Mouse (Mus musculus) ES-E14 (cell line): ENCODE results near the gene Alg14. TPM values are rescaled to one million over a fixed set of nuclear protein-coding genes. Genes with fewer than 3 reads are reported as not detected.

Experiments
- DNase-seq: peaks from one replicate; pipeline ENCODE4 v3.0.0-alpha.2; 2013; ENCODE audit warnings: low read depth, low spot score
- H3K27ac ChIP-seq: 2 replicates; pipeline ENCODE4 v1.5.1; 2012; ENCODE audit warnings: low read depth, mild to moderate bottlenecking, low read length, moderate library complexity, mixed read lengths; ENCODE audit not compliant: poor library complexity, insufficient read depth, severe bottlenecking
- H3K36me3 ChIP-seq: 2 replicates; pipeline ENCODE4 v1.6.1; 2012; ENCODE audit warnings: mild to moderate bottlenecking, low read length, moderate library complexity, mixed read lengths; ENCODE audit not compliant: control insufficient read depth, poor library complexity, insufficient read depth, severe bottlenecking
- H3K4me1 ChIP-seq, 2 experiments: fragments of 150-350 bp in 1 of 2; sonication (generic) in 1 of 2; 2 replicates each; pipeline ENCODE4 v1.6.1; 2012; ENCODE audit warnings: low read length in 2 of 2, mild to moderate bottlenecking in 1 of 2, mixed read lengths in 1 of 2; ENCODE audit not compliant: control insufficient read depth in 2 of 2, insufficient read depth in 2 of 2, poor library complexity in 1 of 2
- H3K4me3 ChIP-seq, 2 experiments: fragments of 150-350 bp in 1 of 2; sonication (generic) in 1 of 2; 2 replicates each; pipeline ENCODE4 v1.5.1; 2012; ENCODE audit warnings: low read length in 2 of 2, low read depth in 1 of 2, mild to moderate bottlenecking in 1 of 2, mixed read lengths in 1 of 2; ENCODE audit not compliant: insufficient read depth in 1 of 2, poor library complexity in 1 of 2, severe bottlenecking in 1 of 2
- H3K9ac ChIP-seq: 2 replicates; pipeline ENCODE4 v1.6.1; 2012; ENCODE audit warnings: low read depth, mild to moderate bottlenecking, low read length, mixed read lengths; ENCODE audit not compliant: poor library complexity, insufficient read depth, severe bottlenecking
- H3K9me3 ChIP-seq: fragments of 150-350 bp; sonication (generic); 2 replicates; pipeline ENCODE4 v1.6.1; 2012; ENCODE audit warnings: low read depth, mild to moderate bottlenecking, low read length; ENCODE audit not compliant: control insufficient read depth, insufficient read depth
- CHD2 ChIP-seq: IDR thresholded peaks from 2 replicates; pipeline ENCODE4 v1.6.1; 2014; ENCODE audit warnings: mild to moderate bottlenecking, low read depth, low read length, inconsistent platforms
- HCFC1 ChIP-seq: IDR thresholded peaks from 2 replicates; pipeline ENCODE4 v1.6.1; 2012; ENCODE audit warnings: low read length, inconsistent platforms, borderline replicate concordance; ENCODE audit not compliant: insufficient read depth
- MAFK ChIP-seq: IDR thresholded peaks from 2 replicates; pipeline ENCODE4 v1.6.1; 2014; ENCODE audit warnings: mild to moderate bottlenecking, low read depth, low read length, inconsistent platforms; ENCODE audit not compliant: insufficient read depth
- ZC3H11A ChIP-seq: IDR thresholded peaks from 2 replicates; pipeline ENCODE4 v1.6.1; 2012; ENCODE audit warnings: low read depth, mild to moderate bottlenecking, inconsistent platforms, low read length, borderline replicate concordance
- ZNF384 ChIP-seq: IDR thresholded peaks from 2 replicates; pipeline ENCODE4 v1.6.1; 2012; ENCODE audit warnings: low read depth, low read length, inconsistent platforms
- in situ Hi-C, 2 experiments: fragments of 600-800 bp; cut with MboI; formaldehyde crosslinking; loops; one replicate each; pipeline ENCODE4 v1.15.1; 2025; ENCODE audit warnings: low sequenced_read_pairs in 2 of 2, inconsistent platforms in 1 of 2; ENCODE audit not compliant: unreplicated experiment in 2 of 2
- total RNA-seq: library from RNA; depleted of rRNA; stranded (reverse); fragments of 300-350 nt; gene quantifications from 2 replicates; pipeline ENCODE4 v1.2.3, GENCODE M21; 2012

Alg14 gene
- total RNA-seq, 1 experiment: 18.4 TPM

- DNase-seq: no peak
- Histone ChIP-seq H3K4me3 (no peak overlapping the region), H3K4me1 (peaks cover 3 to 4% of the 10 kb centered on the region in 2 experiments; a peak in 3 of 4 replicates), H3K27ac (no peak overlapping the region), H3K9ac (no peak overlapping the region), H3K9me3 (no peaks in the 10 kb centered on the region), H3K36me3 (no peaks in the 10 kb centered on the region)
- in situ Hi-C loops: no loop called here
- no peak for TF ChIP-seq ZNF384
- no peak for TF ChIP-seq MAFK
- no peak for TF ChIP-seq CHD2
- no peak for TF ChIP-seq ZC3H11A
- TF ChIP-seq HCFC1: no peak
Observed at GRCm38 (mm10) chr3:121356111-121356510, 64.5 kb downstream of the Alg14 start.

GRCm38 (mm10) chr3:121357030-121357429 lies 65.5 kb downstream of the Alg14 start:
- TF ChIP-seq CHD2: no peak
- TF ChIP-seq ZNF384: no peak
- no peaks in the 10 kb centered on the region for H3K9me3 ChIP-seq
- no peak overlapping the region for H3K9ac ChIP-seq
- H3K36me3 ChIP-seq: no peaks in the 10 kb centered on the region
- H3K4me3 ChIP-seq: no peak overlapping the region
- peaks cover 3 to 4% of the 10 kb centered on the region in 2 experiments; a peak in 3 of 4 replicates for H3K4me1 ChIP-seq
- no peak for DNase-seq
- in situ Hi-C loops: no loop called here
- H3K27ac ChIP-seq: no peak overlapping the region

DNA sequence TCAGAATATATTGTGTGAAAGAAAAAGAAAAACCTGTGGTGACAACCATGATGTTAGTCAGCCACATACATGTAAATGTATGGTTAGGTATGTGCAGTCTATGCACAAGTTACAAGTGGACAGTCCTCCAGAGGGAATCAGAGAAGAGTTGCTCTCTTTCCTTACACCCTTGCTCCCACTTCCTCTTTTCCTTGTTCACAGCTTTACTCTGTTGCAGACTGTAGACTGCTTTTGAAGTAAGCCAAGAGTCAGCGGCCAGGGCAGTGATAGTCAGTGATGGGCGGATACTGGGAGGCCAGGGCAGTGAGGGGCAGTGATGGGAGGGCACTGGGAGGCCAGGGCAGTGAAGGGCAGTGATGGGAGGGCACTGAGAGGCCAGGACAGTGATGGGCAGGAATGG lies 66.7 kb downstream of the Alg14 start:
- TF ChIP-seq MAFK (no peak), ZC3H11A (no peak), ZNF384 (no peak), HCFC1 (no peak), CHD2 (no peak)
- no peak for DNase-seq
- H3K9me3 ChIP-seq: no peaks in the 10 kb centered on the region

GRCm38 (mm10) chr3:121358850-121359249 lies 67.3 kb downstream of the Alg14 start:
- H3K4me3 ChIP-seq: no peak overlapping the region
- no peaks in the 10 kb centered on the region for H3K9me3 ChIP-seq
- H3K27ac ChIP-seq: no peak overlapping the region
- peaks cover 3 to 4% of the 10 kb centered on the region in 2 experiments; a peak in 3 of 4 replicates for H3K4me1 ChIP-seq
- no peak overlapping the region for H3K9ac ChIP-seq
- H3K36me3 ChIP-seq: no peaks in the 10 kb centered on the region
- in situ Hi-C loops: no loop called here
- TF ChIP-seq ZC3H11A: no peak
- no peak for TF ChIP-seq ZNF384
- TF ChIP-seq CHD2: no peak
- no peak for TF ChIP-seq HCFC1
- no peak for TF ChIP-seq MAFK
- DNase-seq: no peak

More for the DNA sequence above, 66.7 kb downstream of the Alg14 start:
- Histone ChIP-seq H3K9ac (no peak overlapping the region), H3K4me1 (peaks cover 3 to 4% of the 10 kb centered on the region in 2 experiments; a peak in 3 of 4 replicates), H3K36me3 (no peaks in the 10 kb centered on the region), H3K4me3 (no peak overlapping the region), H3K27ac (no peak overlapping the region)
- in situ Hi-C loops: no loop called here

GRCm38 (mm10) chr3:121359272-121359671 lies 67.7 kb downstream of the Alg14 start:
- H3K9ac ChIP-seq: no peak overlapping the region
- H3K4me3 ChIP-seq: no peak overlapping the region
- no peaks in the 10 kb centered on the region for H3K36me3 ChIP-seq
- H3K9me3 ChIP-seq: no peaks in the 10 kb centered on the region
- TF ChIP-seq ZC3H11A: no peak
- no peak for DNase-seq
- in situ Hi-C loops: no loop called here
- peaks cover 3 to 4% of the 10 kb centered on the region in 2 experiments; a peak in 3 of 4 replicates for H3K4me1 ChIP-seq
- no peak overlapping the region for H3K27ac ChIP-seq
